Mouse (Mus musculus) intestine, postnatal 0 days (tissue): ENCODE data around the gene Vmn1r1. TPM values are rescaled to one million over a fixed set of nuclear protein-coding genes. Genes with fewer than 3 reads are reported as not detected.

Experiments
- ATAC-seq: fragments of 200-750 bp; cut with Nextera tagmentation; 2 replicates; pipeline ENCODE4 v1.8.0; 2017; ENCODE audit warnings: mild to moderate bottlenecking, moderate TSS enrichment, moderate library complexity
- H3K27ac ChIP-seq: fragments of 300-500 bp; sonication (generic); 2 replicates; pipeline ENCODE4 v1.5.1; 2014; ENCODE audit warnings: mild to moderate bottlenecking, low read depth, low read length, moderate library complexity
- H3K27me3 ChIP-seq: fragments of 300-500 bp; sonication (generic); replicated peaks from 2 replicates; pipeline ENCODE4 v1.6.1; 2014; ENCODE audit warnings: low read length, mixed read lengths; ENCODE audit not compliant: control insufficient read depth, insufficient read depth
- H3K36me3 ChIP-seq: fragments of 300-500 bp; sonication (generic); 2 replicates; pipeline ENCODE4 v1.6.1; 2014; ENCODE audit warnings: mild to moderate bottlenecking, moderate library complexity; ENCODE audit not compliant: control insufficient read depth, insufficient read depth
- H3K4me1 ChIP-seq: fragments of 300-500 bp; sonication (generic); replicated peaks from 2 replicates; pipeline ENCODE4 v1.6.1; 2014; ENCODE audit warnings: antibody characterized with exemption, low read length, mixed read lengths; ENCODE audit not compliant: control insufficient read depth, insufficient read depth
- H3K4me2 ChIP-seq: fragments of 300-500 bp; sonication (generic); replicated peaks from 2 replicates; pipeline ENCODE4 v1.6.1; 2014; ENCODE audit warnings: low read depth, mild to moderate bottlenecking, moderate library complexity
- H3K4me3 ChIP-seq: fragments of 300-500 bp; sonication (generic); 2 replicates; pipeline ENCODE4 v1.5.1; 2014; ENCODE audit warnings: low read depth, low read length
- H3K9ac ChIP-seq: fragments of 300-500 bp; sonication (generic); 2 replicates; pipeline ENCODE4 v1.6.1; 2014; ENCODE audit warnings: mild to moderate bottlenecking, low read depth, low read length
- H3K9me3 ChIP-seq: fragments of 300-500 bp; sonication (generic); 2 replicates; pipeline ENCODE4 v1.6.1; 2016; ENCODE audit warnings: mixed run types; ENCODE audit not compliant: control insufficient read depth
- CTCF ChIP-seq: sonication (generic); IDR thresholded peaks from 2 replicates; pipeline ENCODE4 v1.5.1; 2016; ENCODE audit warnings: low read depth, mild to moderate bottlenecking, control low read depth, antibody characterized with exemption, moderate library complexity
- WGBS: fragments of 180-500 bp; shearing (Covaris S2); extraction: QIAGEN DNeasy Blood & Tissue Kit; methylation state at CpG from one replicate; pipeline ENCODE4 v1.1.7; 2014; 5-methylcytosine and 5-hydroxymethylcytosine counted together
- polyA plus RNA-seq: library from polyadenylated mRNA; unstranded; fragments of >200 nt; fragmentation: Nextera tagmentation; extraction: Ambion mirVana; gene quantifications from 2 replicates; pipeline ENCODE4 v1.2.1, GENCODE M21; 2015

The Vmn1r1 gene
- polyA plus RNA-seq, 1 experiment from 2014 or later, result not detected

DNA sequence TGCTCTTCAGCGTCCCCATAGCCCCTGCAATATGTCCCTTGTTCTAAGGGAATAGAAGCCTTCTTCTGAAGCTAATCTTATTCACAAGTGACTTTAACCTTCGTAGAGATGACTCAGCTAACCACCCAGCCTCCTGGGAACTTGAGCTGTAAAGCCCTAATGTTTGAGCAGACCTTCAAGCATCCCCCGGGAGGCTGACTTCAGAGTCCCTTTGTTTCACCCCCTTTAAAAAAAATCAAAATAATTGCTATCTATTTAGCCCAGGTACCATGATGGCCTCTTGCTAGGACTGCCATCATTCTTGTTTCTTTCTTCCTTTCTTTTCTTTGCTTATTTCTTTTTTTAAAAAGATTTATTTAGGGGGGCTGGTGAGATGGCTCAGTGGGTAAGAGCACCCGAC is 41.9 kb downstream of the Vmn1r1 start:
- Histone ChIP-seq H3K36me3 (no peaks in the 10 kb centered on the region), H3K9ac (no peak overlapping the region), H3K4me3 (no peak overlapping the region), H3K27me3 (no peaks in the 10 kb centered on the region), H3K4me2 (no peak overlapping the region), H3K9me3 (no peaks in the 10 kb centered on the region), H3K27ac (no peak overlapping the region), H3K4me1 (peaks cover 3% of the 10 kb centered on the region; the same call in 1 of the 2 replicates)
- WGBS, result 82% methylated on average over 4 of the region's 4 CpGs
- no peak for ATAC-seq
- no peak for TF ChIP-seq CTCF

- peak; percentile 64 for ATAC-seq
- 0 out of 2 replicates have a peak overlapping the region, but pooled peaks have one; percentile 17 for H3K4me2 ChIP-seq
- no peaks in the 10 kb centered on the region for H3K27me3 ChIP-seq
- no peak overlapping the region for H3K9ac ChIP-seq
- WGBS, result 36% methylated on average over 7 of the region's 7 CpGs
- H3K9me3 ChIP-seq, result no peaks in the 10 kb centered on the region
- no peaks in the 10 kb centered on the region for H3K36me3 ChIP-seq
- H3K4me3 ChIP-seq, result no peak overlapping the region
- H3K4me1 ChIP-seq, result no peaks in the 10 kb centered on the region
- H3K27ac ChIP-seq, result no peak overlapping the region
- TF ChIP-seq CTCF, result peak; percentile 74
Observed at GRCm38 (mm10) chr1:182115651-182116408, 48.5 kb downstream of the Vmn1r1 start.

GRCm38 (mm10) chr1:182115197-182115596 is 49.1 kb downstream of the Vmn1r1 start:
- Histone ChIP-seq H3K36me3 (no peaks in the 10 kb centered on the region), H3K4me3 (no peak overlapping the region), H3K9ac (no peak overlapping the region), H3K27ac (no peak overlapping the region), H3K4me2 (0 out of 2 replicates have a peak overlapping the region, but pooled peaks have one; percentile 17), H3K4me1 (no peaks in the 10 kb centered on the region), H3K27me3 (no peaks in the 10 kb centered on the region), H3K9me3 (no peaks in the 10 kb centered on the region)
- WGBS, result 13% methylated on average over 5 of the region's 5 CpGs
- TF ChIP-seq CTCF, result peak; percentile 93
- peak; percentile 39; the same call in 1 of the 2 replicates for ATAC-seq

GRCm38 (mm10) chr1:182113587-182114500 is 50.4 kb downstream of the Vmn1r1 start:
- no peak for ATAC-seq
- no peak for TF ChIP-seq CTCF
- WGBS, result 58% methylated on average over 19 of the region's 19 CpGs
- no peak overlapping the region for H3K9ac ChIP-seq
- H3K4me1 ChIP-seq, result no peaks in the 10 kb centered on the region
- H3K36me3 ChIP-seq, result no peaks in the 10 kb centered on the region
- H3K9me3 ChIP-seq, result no peaks in the 10 kb centered on the region
- H3K4me3 ChIP-seq, result no peak overlapping the region
- H3K4me2 ChIP-seq, result no peak overlapping the region
- no peak overlapping the region for H3K27ac ChIP-seq
- no peaks in the 10 kb centered on the region for H3K27me3 ChIP-seq

GRCm38 (mm10) chr1:182113131-182113530 is 51.2 kb downstream of the Vmn1r1 start:
- no peak for ATAC-seq
- H3K27me3 ChIP-seq, result no peaks in the 10 kb centered on the region
- no peak for TF ChIP-seq CTCF
- H3K36me3 ChIP-seq, result no peaks in the 10 kb centered on the region
- H3K9me3 ChIP-seq, result no peaks in the 10 kb centered on the region
- H3K27ac ChIP-seq, result no peak overlapping the region
- no peak overlapping the region for H3K9ac ChIP-seq
- H3K4me2 ChIP-seq, result no peak overlapping the region
- no peaks in the 10 kb centered on the region for H3K4me1 ChIP-seq
- H3K4me3 ChIP-seq, result no peak overlapping the region
- WGBS, result 93% methylated on average over 11 of the region's 11 CpGs

DNA sequence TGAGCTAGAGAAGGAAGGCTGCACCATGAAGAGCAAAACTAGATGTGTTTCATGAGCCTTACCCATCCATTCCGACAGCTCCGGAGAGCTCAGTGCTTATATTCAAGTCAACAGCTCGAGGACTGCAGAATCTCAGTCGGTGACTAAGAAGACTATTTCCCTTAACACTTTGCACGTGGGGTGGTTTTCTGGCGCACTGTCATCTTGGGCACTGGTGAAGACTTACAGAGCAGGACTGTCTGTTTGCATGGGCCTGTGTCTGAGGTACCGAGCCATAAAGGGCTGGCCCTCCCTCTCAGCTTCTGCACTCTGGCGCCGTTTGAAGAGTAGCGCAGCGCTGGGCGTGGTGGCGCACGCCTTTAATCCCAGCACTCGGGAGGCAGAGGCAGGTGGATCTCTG is 51.9 kb downstream of the Vmn1r1 start:
- H3K27me3 ChIP-seq, result no peaks in the 10 kb centered on the region
- TF ChIP-seq CTCF, result no peak
- no peaks in the 10 kb centered on the region for H3K9me3 ChIP-seq
- WGBS, result 83% methylated on average over 15 of the region's 15 CpGs
- no peak for ATAC-seq
- no peak overlapping the region for H3K4me2 ChIP-seq
- H3K27ac ChIP-seq, result no peak overlapping the region
- no peak overlapping the region for H3K4me3 ChIP-seq
- no peak overlapping the region for H3K9ac ChIP-seq
- no peaks in the 10 kb centered on the region for H3K4me1 ChIP-seq
- H3K36me3 ChIP-seq, result no peaks in the 10 kb centered on the region
